Mouse (Mus musculus) cerebellum, adult 9-11 months (tissue): Measurements from ENCODE around the gene Myoz1.
"Not testable (repeated sequence)": the region's sequence is repeated elsewhere in the genome, so short reads cannot be mapped to it uniquely, and the experiment has no call there.

Experiments
- DNase-seq: peaks from one replicate; pipeline ENCODE4 v3.0.0; 2022

Myoz1 gene

DNA sequence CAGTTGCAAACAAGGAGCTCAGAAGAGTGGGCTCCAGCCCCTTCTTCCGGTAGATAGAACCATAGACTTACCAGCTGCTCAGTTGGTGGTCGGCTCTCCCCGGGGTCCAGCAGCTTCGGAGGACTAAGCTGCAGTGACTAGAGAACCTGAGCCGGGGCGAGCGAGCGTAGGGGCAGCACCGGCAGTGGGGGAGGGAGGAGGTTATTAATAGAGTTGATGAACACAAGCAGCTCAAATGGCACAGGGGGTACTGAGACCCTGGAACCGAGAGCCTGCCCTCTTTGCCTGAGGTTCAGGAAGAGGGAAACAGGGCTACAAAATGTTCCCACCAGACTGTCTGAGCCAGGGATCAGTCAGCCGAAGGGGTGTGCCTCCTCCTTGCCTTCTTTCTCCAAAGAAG, at the start of gene Myoz1:
TSS of gene Myoz1 (minus strand) at position 180 of the 400 bp plus-strand sequence.
- DNase-seq, result no peak

DNA sequence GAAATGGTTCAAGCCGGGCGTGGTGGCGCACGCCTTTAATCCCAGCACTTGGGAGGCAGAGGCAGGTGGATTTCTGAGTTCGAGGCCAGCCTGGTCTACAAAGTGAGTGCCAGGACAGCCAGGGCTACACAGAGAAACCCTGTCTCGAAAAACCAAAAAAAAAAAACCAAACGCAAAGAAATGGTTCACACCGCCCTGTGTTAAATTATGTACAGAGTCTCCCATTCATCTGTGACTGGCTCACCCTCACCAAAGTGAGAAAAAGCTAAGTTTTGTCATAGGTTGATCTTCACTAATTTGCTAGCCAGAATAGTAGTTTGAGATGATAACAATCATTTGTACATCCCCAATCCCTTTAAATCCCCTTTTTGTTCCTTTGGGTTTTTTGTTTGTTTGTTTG, 47.1 kb upstream of the Myoz1 start:
- not testable (repeated sequence) for DNase-seq

DNA sequence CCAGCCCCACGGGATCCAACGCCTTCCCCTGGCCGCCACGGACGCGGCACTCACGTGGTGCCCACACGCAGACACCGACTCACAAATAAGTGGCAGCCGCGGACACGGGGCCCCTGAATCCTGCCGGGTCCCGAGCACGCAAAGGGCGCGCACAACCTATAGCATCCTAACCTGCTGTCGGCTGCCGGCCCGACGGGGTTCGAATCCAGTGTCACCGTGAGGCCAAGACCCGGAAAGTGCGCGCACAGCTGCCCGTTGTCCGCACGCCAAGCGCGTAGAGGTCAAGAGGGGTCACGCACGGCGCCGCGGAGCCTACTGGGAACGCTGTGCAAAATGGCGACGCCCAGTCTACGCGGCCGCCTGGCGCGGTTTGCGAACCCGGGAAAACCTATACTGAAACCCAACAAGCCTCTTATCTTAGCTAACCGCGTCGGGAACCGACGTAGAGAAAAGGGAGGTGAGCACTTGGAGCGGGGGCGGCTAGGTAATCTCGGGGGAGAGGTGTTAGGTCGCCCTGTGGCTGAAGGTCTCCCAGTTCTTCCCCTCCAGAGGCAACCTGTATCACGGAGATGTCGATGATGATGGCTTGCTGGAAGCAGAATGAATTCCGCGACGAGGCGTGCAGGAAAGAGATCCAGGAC, 46.5 kb upstream of the Myoz1 start, which contains the start of gene Chchd1:
TSS of gene Chchd1 (plus strand) at position 266 of the 641 bp plus-strand sequence.
- DNase-seq, result peak; percentile 88

DNA sequence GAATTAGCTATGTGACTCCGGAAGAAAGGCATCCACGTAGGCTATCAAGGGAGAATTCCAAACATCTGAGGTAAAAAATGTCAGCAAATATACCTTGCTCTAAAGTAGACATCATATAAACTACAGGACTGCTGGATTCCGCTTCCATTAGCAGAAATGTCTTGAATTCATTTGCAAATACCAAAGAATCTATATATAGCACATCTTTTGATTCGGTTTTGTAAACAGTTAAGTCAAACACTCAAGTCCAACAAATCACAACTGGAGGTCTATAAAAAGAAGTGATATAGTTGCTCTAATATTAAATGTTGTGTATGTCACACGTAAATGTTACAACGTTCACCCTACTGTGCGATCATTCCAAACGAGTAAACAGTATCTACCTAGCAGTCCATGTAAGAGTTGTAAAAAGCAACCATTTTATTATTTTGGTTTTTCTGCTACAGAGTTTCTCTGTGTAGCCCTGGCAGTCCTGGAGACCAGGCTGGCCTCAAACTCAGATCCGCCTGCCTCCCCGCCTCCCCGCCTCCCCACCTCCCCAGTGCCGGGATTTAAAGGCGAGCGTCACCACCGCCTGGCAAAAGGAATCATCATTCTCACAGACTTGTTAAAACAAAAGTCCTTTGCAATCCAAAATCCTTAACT, 45.9 kb upstream of the Myoz1 start:
- no peak for DNase-seq

DNA sequence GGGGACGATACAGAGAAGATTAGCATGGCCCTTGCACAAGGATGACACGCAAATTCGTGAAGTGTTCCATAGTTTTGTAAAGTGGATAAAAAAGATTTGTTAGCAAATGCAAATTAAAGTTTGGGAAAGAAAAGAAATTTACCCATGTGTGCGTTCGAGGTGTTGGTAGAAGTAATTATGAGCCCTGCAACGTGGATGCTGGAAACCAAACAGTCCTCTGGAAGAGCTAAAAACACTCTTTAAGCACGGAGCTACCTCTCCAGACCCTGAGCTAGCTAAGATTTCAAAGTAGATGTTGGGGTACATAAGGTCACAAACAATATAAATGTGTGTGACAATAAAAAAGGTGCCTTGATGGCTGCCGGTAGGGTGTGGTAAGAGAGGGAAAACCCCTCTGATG, 45.2 kb upstream of the Myoz1 start:
- no peak for DNase-seq

DNA sequence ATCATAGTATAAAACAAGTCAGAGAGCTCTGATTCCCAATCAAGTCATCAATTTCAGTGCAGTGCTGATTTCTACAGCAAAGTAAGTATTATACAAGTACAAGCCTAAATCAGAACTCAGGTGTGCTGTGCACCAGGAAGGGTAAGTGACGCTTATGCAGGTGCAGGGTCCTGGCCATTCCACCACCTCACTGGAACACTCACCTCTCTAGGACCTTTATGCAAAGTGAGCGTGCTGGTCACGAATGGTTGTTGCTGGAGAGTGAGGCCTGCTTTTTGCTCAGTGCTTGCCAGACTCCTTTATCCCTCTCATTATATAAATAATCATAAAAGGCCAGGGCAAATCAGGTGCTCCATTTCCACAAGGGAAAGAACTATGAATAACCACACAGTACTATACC, 44.0 kb upstream of the Myoz1 start:
- no peak for DNase-seq

DNA sequence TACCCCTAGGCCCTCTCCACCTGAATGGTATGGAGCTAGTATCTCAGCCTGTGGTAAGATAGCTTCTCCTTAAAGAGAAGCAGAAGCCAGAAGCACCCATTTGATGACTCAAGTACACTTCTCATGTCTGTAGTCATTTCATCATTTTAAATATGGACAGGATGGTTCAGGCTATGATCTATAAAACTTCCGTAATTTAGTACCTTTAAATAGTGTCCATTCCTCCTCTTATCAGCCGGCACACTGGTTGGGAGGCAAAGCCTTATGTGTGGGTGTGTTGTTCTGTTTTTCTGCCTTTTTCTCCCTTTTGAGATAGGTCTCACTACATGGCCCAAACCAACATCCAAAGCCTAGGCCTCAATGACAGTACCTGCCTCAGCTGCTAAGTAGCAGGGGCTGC, 42.2 kb upstream of the Myoz1 start:
- DNase-seq, result no peak

DNA sequence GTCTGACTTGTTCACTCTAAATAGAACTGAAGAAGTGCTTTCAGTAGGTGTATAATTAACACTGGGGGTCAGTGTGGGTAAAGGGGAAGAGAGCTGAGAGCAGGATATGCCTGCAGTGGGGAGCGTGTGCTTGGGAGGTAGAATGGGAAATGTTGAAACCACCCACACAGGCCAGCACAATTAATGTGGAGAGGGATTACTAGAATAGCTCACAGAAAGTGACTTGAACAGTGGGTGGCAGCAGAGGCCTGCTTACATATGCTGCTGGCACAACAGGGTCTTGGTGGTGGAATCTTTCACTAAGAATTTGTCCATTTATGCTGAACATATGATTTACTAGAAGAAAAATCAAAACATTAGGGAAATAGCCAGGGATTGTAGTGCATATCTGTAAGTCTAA, 40.6 kb upstream of the Myoz1 start:
- DNase-seq, result peak; percentile 50

DNA sequence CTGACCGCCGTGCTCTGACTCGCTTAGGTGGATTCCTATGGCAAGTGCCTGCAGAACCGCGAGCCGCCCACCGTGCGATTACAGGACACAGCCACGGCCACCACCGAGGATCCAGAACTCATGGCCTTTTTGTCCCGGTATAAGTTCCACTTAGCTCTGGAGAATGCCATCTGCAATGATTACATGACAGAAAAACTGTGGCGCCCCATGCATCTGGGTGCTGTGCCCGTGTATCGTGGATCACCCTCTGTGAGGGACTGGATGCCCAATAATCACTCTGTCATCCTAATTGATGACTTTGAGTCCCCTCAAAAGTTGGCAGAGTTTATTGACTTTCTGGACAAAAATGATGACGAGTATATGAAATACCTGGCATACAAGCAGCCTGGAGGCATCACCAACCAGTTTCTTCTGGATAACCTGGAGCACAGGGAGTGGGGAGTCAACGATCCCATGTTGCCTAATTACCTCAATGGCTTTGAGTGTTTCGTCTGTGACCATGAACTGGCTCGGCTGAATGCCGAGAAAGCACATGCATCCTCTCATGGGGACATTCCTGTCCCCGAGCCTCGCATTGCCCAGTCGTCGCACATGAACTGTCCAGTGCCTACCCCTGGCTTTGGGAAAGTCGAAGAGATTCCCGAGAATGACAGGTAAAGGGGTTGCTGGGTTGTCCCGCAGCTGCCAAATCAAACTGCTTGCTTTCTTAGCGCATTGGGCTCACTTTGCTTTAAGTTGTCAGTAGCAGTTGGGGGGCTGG, 39.6 kb upstream of the Myoz1 start:
- peak; percentile 60 for DNase-seq

DNA sequence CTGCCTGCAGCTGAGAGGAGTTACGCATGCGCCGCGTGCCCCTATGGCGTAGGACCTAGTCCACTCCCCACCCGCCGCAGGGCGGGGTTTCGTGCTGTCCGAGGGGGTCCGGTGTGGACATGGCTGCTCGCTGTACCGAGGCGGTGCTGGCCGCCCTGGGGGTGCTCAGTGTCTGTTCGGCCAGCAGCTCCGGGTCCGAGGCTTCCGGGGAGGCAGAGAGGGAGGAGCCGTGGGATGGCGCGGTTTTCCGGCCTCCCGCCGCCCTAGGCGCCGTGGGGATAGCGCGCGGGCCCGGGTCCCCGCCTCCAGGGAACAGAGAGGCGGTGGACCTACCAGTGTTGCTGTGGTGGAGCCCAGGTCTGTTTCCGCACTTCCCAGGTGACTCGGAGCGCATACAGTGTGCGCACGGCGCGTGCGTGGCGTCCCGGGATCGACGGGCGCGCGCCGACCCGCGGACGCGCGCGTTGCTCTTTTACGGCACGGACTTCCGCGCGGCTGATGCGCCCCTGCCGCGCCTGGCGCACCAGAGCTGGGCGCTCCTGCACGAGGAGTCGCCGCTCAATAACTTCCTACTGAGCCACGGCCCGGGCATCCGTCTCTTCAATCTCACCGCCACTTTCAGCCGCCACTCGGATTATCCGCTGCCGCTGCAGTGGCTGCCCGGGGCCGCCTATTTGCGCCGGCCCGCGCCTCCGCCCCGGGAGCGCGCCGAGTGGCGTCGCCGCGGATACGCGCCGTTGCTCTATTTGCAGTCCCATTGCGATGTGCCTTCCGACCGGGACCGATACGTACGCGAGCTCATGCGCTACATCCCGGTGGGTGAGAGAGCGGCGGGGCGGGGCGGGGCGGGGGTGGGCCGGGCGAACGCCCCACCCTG, 38.8 kb upstream of the Myoz1 start, which contains the start of gene Fut11:
TSS of gene Fut11 (plus strand) at position 85 of the 877 bp plus-strand sequence.
- peak; percentile 94 for DNase-seq

DNA sequence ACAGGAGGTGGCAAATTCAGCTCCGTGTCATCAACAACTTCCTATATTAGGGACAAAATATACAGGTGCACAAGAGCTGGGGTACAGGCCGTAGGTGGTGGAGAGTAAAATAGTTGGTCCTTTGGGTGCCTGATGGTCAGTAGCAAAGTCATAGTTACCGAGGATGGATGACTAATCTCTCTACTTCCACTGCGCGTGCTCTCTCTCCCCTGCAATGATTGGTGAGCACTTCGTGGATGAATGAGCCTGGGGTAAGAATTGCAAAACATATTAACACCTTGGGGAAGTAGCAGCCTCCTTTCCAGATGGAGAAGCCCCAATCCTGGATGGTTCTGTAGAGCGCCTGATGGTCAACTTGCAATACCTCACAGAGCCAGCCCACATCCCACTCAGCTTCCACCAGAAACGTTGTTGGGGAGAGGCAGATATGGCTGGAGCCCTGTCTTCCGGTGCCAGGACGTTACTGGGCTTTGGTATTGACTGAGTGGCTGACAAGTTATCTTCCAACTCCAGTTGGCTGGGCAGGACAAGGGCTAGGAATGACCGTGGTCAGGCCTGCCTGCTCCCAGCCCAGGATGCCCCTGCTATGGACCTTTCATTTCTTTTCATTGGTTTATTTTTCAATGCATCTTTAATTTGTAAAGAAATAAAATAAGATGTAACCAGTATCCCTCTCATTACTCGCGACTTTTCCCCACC, 38.0 kb upstream of the Myoz1 start:
- DNase-seq, result no peak

DNA sequence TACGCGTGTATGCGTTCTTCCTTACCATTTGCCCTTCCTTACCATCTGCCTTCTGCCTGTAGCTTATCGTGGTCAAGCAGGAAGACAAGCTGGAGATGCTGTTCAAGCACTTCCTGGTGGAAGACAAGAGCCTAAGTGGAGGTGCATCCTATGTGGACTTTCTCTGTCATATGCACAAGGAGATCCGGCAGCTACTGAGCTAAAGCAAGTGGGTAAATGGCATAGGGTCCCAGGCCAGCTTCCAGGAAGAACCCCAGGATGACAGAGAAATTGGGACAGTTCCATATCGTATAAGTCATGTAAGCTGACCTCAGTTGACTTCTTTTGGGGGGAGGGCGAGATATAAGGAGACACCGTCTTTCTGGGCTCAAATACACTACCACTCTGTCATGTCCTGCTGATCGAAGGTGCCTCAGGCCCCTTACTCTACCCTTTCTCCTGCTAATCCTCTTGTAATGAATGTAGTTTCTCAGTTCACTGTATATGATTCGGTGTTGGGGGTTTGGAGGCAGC, 37.3 kb upstream of the Myoz1 start:
- DNase-seq, result no peak

DNA sequence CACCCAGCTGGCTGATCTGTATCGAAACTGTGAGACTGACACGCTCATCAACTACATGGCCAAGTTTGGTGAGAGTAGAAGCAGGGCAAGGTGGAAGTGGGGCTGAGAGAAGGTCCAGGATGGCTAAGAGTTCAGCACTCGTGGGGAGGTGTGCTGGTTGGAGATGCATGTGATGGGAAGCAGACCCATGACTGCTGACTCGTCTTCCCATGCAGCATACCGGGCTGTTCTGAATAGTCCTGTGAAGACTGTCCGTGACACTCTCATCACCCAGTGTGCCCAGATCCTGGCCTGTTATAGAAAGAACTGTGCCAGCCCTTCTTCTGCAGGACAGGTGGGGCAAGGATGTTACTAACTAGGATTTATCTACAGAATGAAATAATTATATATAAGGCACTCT, 35.4 kb upstream of the Myoz1 start:
- no peak for DNase-seq

DNA sequence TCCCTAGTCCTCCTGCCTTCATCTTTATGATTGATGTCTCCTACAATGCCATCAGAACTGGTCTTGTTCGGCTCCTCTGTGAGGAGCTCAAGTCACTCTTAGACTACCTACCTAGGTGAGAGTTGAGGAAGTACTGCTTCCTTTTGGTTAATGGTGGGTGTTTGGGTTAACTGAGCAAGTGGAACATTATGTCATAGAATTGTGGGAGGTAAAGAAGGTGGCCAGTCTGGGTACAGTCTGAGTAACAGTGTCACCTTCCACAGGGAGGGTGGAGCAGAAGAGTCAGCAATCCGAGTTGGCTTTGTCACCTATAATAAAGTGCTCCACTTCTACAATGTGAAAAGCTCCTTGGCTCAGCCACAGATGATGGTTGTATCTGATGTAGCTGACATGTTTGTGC, 32.7 kb upstream of the Myoz1 start:
- no peak for DNase-seq

DNA sequence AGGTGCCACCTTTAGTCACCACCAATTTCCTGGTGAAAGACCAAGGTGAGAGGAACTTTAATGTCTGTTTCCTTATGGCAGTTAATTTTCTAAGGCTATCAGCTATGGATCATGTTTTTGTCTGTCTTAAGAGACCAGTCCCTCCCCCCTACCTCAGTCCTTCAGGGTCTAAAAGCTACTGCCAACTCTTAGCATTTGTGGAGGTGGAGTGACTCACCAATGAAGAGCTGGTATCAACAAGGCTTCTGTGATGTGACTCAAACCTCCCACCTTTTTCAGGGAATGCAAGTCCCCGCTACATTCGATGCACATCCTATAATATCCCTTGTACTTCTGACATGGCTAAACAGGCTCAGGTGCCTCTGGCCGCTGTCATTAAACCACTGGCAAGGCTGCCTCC, 30.2 kb upstream of the Myoz1 start:
- DNase-seq, result no peak

DNA sequence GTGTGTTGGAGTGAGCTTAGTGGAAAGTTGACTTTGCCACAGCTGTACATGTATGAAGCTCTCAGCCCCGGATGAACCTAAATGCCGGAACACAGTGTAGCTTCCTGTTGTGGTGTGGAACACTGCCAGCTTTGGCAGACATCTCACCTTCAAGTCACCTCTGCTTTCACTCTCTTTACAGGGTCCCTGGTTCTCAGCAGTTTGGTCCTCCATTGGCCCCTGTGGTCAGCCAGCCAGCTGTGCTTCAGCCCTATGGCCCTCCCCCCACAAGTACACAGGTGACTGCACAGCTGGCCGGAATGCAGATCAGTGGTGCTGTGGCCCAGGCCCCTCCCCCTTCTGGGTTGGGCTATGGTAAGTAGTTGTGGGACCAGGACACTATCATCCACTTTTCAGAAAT, 26.2 kb upstream of the Myoz1 start:
- no peak for DNase-seq

DNA sequence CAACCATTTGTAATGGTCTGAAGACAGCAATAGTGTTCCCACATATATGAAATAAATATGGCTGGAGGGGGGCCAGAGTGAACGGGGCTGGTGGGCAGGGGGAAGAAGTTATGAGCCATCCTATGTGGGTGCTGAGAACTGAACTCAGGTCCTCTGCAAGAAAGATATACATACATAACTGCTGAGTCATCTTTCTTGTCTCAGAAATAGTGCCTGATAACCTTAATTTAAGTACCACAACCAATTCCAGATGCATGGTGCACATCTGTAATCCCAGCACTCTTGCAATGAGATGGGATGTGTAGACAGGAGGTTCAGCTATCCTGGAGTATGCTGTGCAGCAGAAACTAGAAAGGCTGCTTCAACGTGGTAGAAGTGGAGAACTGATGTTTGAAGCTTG, 25.4 kb upstream of the Myoz1 start:
- DNase-seq, result no peak

DNA sequence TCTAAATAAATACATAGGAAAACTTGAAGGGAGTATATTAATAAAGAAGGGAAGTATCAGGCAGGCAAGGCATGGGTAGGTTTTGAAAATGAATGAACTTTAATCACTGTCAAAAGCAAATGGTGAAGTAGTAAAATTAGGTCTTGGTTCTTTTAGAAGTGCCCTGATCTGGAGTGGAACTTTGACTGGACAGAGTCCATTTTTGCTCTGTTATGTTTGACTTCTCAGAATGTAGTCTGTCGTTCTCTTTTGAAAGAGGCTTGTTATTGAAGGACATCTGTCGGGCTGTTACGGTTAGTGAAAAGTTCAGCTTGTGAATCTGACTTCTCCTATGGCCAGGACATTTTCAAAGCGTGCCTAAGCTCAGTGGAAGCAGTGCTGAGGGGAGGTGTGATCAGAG, 21.6 kb upstream of the Myoz1 start:
- DNase-seq, result no peak

DNA sequence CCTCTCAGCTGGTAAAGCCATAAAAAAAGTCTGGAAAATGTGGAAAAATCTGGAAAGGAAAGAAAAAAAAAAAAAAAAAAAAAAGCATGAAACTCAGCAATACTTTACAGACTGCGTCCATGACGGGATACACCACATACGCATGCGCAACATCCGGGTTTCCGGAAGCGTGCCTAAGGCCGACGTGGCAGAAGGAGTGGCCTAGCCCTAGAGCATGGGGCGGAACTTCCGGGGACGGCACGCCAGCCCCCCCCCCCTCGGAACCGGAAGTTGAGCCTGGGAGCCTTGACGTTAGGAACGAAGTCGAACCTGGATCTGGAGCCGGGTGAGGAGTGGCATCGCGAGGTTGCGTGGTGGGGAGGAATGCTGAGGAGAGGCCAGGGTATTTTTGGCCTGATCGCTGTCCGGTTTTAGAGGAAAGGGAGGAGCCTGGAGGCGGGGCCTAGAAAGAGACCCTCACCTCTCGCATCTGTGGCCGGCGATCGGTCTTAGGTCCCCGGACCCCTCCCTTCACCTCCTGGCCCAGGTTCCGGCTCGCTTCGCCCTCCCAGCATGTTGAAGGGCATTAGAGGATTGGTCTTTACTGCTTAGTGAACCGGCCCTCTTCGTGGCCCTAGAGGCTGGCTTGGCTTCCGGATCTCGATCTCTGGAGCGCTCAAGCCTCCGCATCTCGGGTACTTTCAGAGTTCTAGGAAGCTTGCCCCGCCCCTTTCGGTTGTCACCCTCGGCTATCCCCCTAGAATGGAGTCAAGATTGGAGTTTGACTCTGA, 17.9 kb upstream of the Myoz1 start, which contains the start of gene Sec24c:
TSS of gene Sec24c (plus strand) at position 245 of the 770 bp plus-strand sequence.
- peak; percentile 97 for DNase-seq

DNA sequence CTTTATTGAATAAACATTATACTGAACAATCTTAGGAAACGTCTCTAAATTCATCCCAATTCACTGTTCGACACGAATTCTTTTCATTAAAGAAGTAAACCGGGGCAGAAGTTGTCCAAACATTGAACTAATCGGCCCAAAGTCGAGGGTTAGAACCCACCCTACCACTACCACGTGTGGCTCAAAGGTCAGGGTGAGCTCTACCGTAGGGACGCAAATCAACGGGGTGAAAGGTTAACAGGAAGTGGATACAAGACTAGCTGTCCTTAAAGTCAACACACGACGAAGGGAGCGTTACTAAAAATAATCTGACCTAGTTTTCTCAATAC, 17.4 kb upstream of the Myoz1 start:
- no peak for DNase-seq

DNA sequence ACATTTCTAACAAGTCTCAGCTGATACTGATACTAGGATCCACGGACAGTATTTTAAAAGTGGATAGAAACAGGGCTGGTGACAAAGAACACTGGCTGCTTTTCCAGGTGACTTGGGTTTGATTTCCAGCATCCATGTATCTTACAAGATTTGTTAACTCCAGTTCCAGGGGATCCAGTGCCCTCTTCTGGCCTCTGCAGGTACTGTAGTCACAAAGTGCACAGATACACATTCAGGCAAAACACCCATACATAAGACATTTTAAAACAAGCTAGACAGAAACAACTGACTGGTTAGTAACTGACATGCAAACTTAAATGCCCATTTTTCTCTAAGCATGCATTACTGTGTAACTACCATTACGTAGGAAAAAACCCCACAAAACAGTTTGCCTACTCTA, 16.6 kb upstream of the Myoz1 start:
- DNase-seq, result no peak
